Mouse (Mus musculus): Measurements from ENCODE around the gene Zranb3.
"Not testable (repeated sequence)": the region's sequence is repeated elsewhere in the genome, so short reads cannot be mapped to it uniquely, and the experiment has no call there.

Zranb3 gene

GRCm38 (mm10) chr1:127989876-127990731 lies 112.7 kb downstream of the Zranb3 start:
- DNase-seq (ENCODE audit: low spot score in 2 of 2): no peak

DNA sequence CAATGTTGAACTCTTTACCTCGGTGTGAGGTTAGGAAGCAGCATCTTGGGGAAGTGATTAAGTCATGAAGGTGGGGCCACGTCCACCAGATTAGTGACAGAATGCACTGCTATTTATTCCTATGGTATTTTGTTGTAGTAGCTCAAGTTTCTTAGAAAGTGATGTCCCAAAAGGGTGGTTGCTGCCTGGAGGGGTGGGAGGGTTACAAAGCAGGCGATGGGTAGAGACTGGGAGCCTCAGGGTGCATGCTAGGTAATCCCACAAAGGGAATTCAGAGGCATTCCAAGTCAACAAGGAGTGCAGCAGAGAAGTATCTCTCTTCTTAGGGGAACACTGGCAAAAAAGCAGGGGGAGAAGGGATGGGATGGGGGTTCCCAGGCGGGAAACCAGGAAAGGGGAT lies 113.5 kb downstream of the Zranb3 start:
- DNase-seq (ENCODE audit: low spot score in 2 of 2): no peak

DNA sequence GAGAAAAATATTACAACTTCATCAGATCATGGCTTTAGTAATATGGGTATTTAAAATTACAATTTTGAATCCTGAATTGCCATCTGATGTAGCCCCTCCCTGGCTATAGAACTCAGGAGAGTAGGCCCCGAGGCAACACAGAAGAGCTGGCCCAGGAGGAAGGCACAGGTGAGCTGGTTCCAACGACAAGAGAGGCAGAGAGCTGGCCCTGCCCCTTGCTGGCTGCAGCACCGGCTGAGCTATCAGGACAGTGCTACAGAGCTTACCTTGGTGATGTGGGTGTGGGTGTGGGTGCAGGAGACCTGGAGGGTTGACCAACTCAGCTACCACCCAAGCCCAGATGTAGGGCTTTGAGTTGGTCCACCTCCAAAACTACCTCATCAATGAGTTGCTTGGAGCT lies 114.6 kb downstream of the Zranb3 start:
- DNase-seq (ENCODE audit: low spot score in 2 of 2): no peak

- DNase-seq (ENCODE audit: low spot score in 2 of 2): no peak
These were observed 117.5 kb downstream of the Zranb3 start for GRCm38 (mm10) chr1:127985391-127985790.

- no peak for DNase-seq (ENCODE audit: low spot score in 2 of 2)
These were observed 119.4 kb downstream of the Zranb3 start for GRCm38 (mm10) chr1:127983274-127983993.

- DNase-seq (ENCODE audit: low spot score in 2 of 2): no peak
These were observed 120.6 kb downstream of the Zranb3 start for GRCm38 (mm10) chr1:127982268-127982667.

- DNase-seq (ENCODE audit: low spot score in 2 of 2): no peak
These were observed 121.8 kb downstream of the Zranb3 start for GRCm38 (mm10) chr1:127980911-127981559.

DNA sequence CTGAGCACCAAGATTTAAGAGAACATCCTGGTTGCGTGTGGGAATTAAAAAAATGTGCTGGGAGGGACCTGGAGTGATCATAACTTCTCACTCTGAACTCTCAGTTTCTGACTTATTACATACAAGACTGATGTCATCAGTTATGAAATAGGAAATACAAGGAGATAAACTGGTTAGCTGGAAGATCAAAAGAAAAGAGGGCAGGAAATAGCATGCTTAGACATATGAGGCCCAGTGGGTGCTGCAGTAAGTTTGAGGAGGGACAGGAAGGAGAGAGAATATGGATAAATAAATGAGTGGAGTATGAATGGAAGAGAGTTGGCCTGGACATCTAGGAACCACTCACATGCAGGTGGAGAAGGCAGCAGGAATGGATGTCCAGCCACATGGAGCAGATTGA lies 124.7 kb downstream of the Zranb3 start:
- DNase-seq (ENCODE audit: low spot score in 2 of 2): no peak

- no peak for DNase-seq (ENCODE audit: low spot score in 2 of 2)
These were observed 126.7 kb downstream of the Zranb3 start for GRCm38 (mm10) chr1:127976106-127976505.

- no peak for DNase-seq (ENCODE audit: low spot score in 2 of 2)
These were observed 127.2 kb downstream of the Zranb3 start for GRCm38 (mm10) chr1:127975676-127976075.

DNA sequence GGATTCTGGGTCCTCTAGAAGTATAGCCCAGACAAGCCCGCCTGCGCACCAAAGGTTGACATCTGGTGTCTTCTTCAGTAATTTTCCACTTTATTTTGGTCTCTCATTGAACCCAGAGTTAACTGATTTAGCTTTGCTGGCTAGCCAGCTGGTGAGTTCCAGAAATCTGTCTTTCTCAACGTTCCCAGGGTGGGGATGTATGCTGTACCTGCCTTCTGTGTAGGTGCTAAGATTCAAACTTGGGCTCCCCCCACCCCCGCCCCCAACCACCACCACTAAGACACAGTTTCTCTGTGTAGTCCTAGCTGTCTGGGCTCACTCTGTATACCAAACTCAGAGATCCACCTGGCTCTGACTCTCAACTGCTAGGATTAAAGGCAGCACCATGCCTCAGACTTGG lies 128.8 kb downstream of the Zranb3 start:
- no peak for DNase-seq (ENCODE audit: low spot score in 2 of 2)

DNA sequence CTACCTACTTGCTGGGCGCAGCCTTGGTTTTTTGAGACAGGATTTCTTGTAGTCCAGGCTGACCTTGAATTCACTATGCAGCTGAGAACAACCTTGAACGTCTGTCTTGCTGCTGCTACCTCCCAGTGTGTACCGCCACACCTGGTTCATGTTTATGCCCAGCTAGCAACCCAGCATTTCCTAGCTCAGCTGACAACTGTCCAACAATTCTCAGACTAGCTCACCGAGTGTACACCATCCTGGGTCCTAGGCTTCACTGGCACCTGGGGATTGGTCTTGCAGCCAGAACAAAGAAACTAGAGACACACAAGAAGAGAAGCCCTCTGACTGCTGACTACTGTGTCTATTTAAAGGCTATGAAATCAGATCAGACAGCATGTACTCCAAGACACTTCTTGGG lies 132.0 kb downstream of the Zranb3 start:
- no peak for DNase-seq (ENCODE audit: low spot score in 2 of 2)

- DNase-seq (ENCODE audit: low spot score in 2 of 2): no peak
These were observed 139.5 kb downstream of the Zranb3 start for GRCm38 (mm10) chr1:127963326-127963725.

- DNase-seq (ENCODE audit: low spot score in 2 of 2): no peak
These were observed 141.7 kb downstream of the Zranb3 start for GRCm38 (mm10) chr1:127961140-127961539.

DNA sequence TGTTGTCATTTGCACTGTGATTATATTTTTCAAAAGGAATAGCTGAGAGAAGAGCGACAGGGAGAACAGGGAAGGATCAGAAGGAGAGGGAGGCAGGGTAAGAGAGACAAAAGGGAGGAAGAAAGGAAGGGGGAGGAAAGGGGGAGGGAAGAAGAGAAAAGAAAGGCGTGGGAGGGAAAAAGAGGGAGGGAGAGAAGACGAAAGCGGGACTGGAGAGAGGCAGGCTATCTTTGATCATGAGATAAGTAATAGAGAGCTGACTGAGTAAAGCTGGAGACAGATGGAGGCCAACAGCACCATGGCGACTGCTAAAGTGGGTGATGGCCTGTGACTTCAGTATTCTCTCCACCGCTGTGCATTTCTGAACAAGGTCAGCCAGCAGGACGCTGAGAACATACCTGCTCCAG lies 143.5 kb downstream of the Zranb3 start:
- DNase-seq (ENCODE audit: low spot score in 2 of 2): no peak

DNA sequence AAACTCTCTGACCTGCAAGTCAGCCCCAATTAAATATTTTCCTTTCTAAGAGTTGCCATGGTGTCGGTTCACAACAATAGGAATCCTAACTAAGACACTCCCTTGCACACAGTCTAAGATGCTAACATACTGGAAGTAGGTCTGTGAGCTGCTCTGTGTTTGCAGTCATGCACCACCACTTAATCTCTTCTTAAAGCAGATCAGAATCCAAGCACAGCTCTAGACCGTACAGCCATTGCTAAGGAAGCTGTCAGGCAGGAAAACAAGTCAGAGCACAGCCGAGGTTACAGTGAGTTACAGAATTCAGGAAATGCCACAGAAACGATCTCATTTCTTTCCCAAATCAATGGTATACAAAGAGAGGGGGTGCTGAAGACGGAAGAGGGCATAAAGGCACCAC lies 144.0 kb downstream of the Zranb3 start:
- no peak for DNase-seq (ENCODE audit: low spot score in 2 of 2)

- DNase-seq (ENCODE audit: low spot score in 2 of 2): no peak
These were observed 146.3 kb downstream of the Zranb3 start for GRCm38 (mm10) chr1:127956524-127956923.

- no peak for DNase-seq (ENCODE audit: low spot score in 2 of 2)
These were observed 148.0 kb downstream of the Zranb3 start for GRCm38 (mm10) chr1:127954800-127955199.

DNA sequence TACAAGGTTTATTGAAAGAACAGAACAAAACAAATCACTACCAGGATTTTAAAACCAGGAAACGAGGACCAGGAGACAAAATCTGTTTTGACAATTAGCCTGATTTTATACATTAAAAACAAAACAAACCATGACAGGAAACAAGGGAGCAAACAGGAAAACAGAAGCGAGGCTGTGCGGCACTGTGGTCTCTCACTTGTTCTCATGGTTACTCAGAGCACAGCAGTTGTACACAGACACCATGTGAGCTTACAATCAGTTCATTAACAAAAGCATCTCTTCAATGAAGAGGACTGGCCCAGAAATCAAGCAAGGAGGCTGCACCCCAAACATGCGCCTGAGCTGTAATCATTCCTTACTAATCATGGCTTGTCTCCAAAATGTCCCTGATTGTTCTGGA lies 148.6 kb downstream of the Zranb3 start:
- DNase-seq (ENCODE audit: low spot score in 2 of 2): not testable (repeated sequence)

GRCm38 (mm10) chr1:127952276-127952675 lies 150.6 kb downstream of the Zranb3 start:
- no peak for DNase-seq (ENCODE audit: low spot score in 2 of 2)

DNA sequence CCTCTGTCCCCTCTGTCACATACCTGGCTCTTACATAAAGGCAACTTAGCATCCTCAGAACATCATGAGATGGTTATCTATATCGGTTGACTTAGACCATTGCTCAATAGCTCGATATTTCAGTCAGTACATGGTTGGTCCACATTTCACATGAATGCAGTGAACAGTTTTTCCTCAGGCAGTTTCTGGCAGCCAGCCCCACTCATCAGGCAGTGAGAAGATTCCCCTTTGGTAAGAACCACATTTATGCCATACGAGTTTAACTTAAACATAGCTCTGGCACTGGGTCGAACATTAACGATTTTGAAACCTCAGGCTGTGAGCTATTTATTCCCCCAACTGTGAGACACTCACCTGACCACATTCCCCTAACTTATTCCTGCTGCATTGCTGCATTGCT lies 154.1 kb downstream of the Zranb3 start:
- DNase-seq (ENCODE audit: low spot score in 2 of 2): no peak

DNA sequence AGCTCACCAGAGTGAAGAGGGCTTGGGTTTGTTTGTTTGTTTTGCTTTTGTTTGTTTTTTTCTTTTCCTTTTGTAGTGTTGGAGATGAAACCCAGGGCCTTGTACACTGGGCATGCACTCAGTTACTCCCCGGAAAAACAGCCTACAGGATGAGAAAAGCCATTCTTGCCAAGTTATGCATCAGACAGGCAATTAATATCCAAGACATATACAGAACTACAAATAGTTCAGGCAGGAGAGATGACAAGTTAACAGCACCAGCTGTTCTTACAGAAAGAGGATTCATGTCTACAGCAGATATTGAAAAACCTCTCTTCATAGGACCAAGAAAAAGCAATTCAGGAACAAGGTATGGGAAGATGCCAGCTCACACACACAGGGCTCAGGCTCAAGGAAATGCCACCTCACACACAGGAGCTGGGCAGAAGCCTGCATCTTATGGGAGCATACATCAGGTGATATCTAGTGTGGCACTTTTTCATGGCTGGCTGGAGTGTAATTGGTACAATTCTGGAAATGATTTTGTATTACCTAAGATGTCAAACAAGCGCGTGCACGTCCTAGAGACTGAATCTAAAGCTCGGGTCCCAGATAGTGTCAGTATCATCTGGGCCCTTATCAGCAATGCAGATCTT lies 156.1 kb downstream of the Zranb3 start:
- no peak for DNase-seq (ENCODE audit: low spot score in 2 of 2)
